Mouse (Mus musculus) telencephalon, adult 2 months (tissue): ENCODE results near the gene AY761184.
"Not testable (repeated sequence)": the region's sequence is repeated elsewhere in the genome, so short reads cannot be mapped to it uniquely, and the experiment has no call there.

ENCODE experiments used
- DNase-seq: peaks from one replicate; pipeline ENCODE4 v3.0.0-alpha.2; 2011; ENCODE audit warnings: low read depth, low spot score

The AY761184 gene

DNA sequence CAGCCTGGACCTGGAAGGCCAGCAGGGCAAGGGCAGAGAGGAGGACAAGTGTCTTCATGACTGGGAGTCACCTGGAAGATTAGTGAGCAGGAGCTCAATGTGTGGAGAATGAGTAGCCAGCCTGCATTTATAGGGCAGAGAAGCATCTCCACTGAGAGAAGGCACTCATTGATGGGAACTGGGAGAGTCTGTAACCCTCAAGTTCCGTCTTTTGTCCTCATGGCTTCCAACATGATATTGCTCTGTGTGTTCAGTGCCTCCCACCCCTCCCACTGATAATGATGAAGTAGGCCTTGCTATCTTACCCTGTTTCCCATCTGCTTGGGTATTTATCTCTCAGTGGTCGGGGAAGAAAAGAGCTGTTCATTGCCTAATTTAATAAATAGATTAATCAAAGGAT is at the start of gene AY761184:
Gene AY761184, minus strand, starts transcription at position 101 of the 400 bp plus-strand sequence.
- DNase-seq = not testable (repeated sequence)

DNA sequence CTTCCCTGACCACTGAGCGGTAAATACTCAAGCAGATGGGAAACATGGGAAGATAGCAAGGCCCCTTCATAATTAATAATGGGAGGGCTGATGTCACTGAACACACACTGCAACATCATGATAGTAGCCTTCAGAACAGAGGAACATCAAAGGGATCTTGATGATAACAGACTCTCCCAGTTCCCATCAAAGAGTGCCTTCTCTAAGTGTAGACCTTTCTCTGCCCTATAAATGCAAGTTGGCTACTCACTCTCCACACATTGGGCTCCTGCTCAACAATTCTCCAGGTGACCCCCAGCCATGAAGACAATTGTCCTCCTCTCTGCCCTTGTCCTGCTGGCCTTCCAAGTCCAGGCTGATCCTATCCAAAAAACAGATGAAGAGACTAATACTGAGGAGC is 37.9 kb downstream of the AY761184 start, which contains the start of gene Defa34:
Gene Defa34, plus strand, starts transcription at position 301 of the 400 bp plus-strand sequence.
- DNase-seq = not testable (repeated sequence)

DNA sequence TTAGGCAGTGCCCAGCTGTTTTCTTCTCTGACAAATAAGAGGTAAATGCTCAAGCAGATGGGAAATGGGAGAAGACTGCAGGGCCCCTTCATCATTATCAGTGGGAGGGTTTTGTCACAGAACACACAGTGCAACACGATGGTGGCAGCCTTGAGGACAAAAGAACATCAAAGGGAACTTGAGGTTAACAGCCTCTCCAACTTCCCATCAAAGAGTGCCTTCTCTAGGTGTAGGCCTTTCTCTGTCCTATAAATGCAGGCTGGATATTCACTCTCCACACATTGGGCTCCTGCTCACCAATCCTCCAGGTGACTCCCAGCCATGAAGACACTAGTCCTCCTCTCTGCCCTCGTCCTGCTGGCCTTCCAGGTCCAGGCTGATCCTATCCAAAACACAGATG is 48.0 kb downstream of the AY761184 start, which contains the start of gene Defa17:
Gene Defa17, plus strand, starts transcription at position 301 of the 400 bp plus-strand sequence.
- not testable (repeated sequence) for DNase-seq
